Mouse (Mus musculus) liver, embryonic 14.5 days (tissue): ENCODE measurements around the gene Rcan1. TPM values are rescaled to one million over a fixed set of nuclear protein-coding genes. Genes with fewer than 3 reads are reported as not detected.

ENCODE experiments used
- ATAC-seq: fragments of 200-750 bp; cut with Nextera tagmentation; 2 replicates; pipeline ENCODE4 v1.8.0; 2017; ENCODE audit warnings: moderate number of reproducible peaks, mild to moderate bottlenecking, moderate library complexity; ENCODE audit not compliant: insufficient read depth
- DNase-seq, 3 experiments: peaks; one replicate each; pipeline ENCODE4 v3.0.0-alpha.2; 2012 to 2013; ENCODE audit warnings: low read depth in 3 of 3, low spot score in 3 of 3
- H3K27ac ChIP-seq: fragments of 300-500 bp; sonication (generic); 2 replicates; pipeline ENCODE4 v1.5.1; 2014; ENCODE audit warnings: moderate library complexity, mild to moderate bottlenecking, control low read depth, inconsistent platforms
- H3K27me3 ChIP-seq: fragments of 300-500 bp; sonication (generic); 2 replicates; pipeline ENCODE4 v1.6.1; 2014; ENCODE audit warnings: mild to moderate bottlenecking, low read length, moderate library complexity; ENCODE audit not compliant: control insufficient read depth, insufficient read depth
- H3K36me3 ChIP-seq: fragments of 300-500 bp; sonication (generic); replicated peaks from 2 replicates; pipeline ENCODE4 v1.6.1; 2014; ENCODE audit warnings: low read depth; ENCODE audit not compliant: control insufficient read depth, insufficient read depth
- H3K4me1 ChIP-seq, 2 experiments: fragments of 200-500 bp in 1 of 2; fragments of 300-500 bp in 1 of 2; sonication (generic) in 1 of 2; replicated peaks; 2 replicates each; pipeline ENCODE4 v1.6.1; 2012 to 2014; ENCODE audit warnings: antibody characterized with exemption in 1 of 2, inconsistent platforms in 1 of 2, low read length in 1 of 2; ENCODE audit not compliant: control insufficient read depth in 2 of 2, insufficient read depth in 2 of 2
- H3K4me2 ChIP-seq: fragments of 300-500 bp; sonication (generic); 2 replicates; pipeline ENCODE4 v1.6.1; 2014; ENCODE audit warnings: low read depth, mild to moderate bottlenecking, control low read depth, moderate library complexity
- H3K4me3 ChIP-seq, 2 experiments: fragments of 200-500 bp in 1 of 2; fragments of 300-500 bp in 1 of 2; sonication (generic) in 1 of 2; 2 replicates each; pipeline ENCODE4 v1.5.1; 2012 to 2014; ENCODE audit warnings: low read depth in 2 of 2, low read length in 2 of 2, mild to moderate bottlenecking in 2 of 2, control low read depth in 1 of 2, inconsistent platforms in 1 of 2, moderate library complexity in 1 of 2; ENCODE audit not compliant: insufficient read depth in 1 of 2
- H3K9ac ChIP-seq: fragments of 300-500 bp; sonication (generic); replicated peaks from 2 replicates; pipeline ENCODE4 v1.6.1; 2014; ENCODE audit warnings: mild to moderate bottlenecking, control low read depth, moderate library complexity
- H3K9me3 ChIP-seq: fragments of 300-500 bp; sonication (generic); 2 replicates; pipeline ENCODE4 v1.6.1; 2016; ENCODE audit warnings: low read length, mixed read lengths; ENCODE audit not compliant: control insufficient read depth
- CTCF ChIP-seq: IDR thresholded peaks from 2 replicates; pipeline ENCODE4 v1.5.1; 2016; ENCODE audit warnings: antibody characterized with exemption, low read depth, control low read depth
- EP300 ChIP-seq: IDR thresholded peaks from 2 replicates; pipeline ENCODE4 v1.6.1; 2016; ENCODE audit warnings: antibody characterized with exemption, low read depth
- WGBS: fragments of 180-500 bp; shearing (Covaris S2); extraction: QIAGEN DNeasy Blood & Tissue Kit; methylation state at CpG from one replicate; pipeline ENCODE4 v1.1.7; 2014; ENCODE audit not compliant: insufficient replicate concordance; 5-methylcytosine and 5-hydroxymethylcytosine counted together
- polyA plus RNA-seq, 2 experiments: library from polyadenylated mRNA; depleted of rRNA in 1 of 2; stranded (reverse) in 1 of 2; unstranded in 1 of 2; fragments of >200 nt; fragmentation: Nextera tagmentation in 1 of 2; extraction: Ambion mirVana in 1 of 2; gene quantifications; 2 replicates each; pipeline versions ENCODE4 v1.2.1 to v1.2.3; 2012 to 2014

Rcan1 gene
- polyA plus RNA-seq, 2 experiments, result 6.2 to 8.7 TPM

- no peaks in the 10 kb centered on the region for H3K36me3 ChIP-seq
- no peak overlapping the region for H3K4me3 ChIP-seq
- H3K9ac ChIP-seq, result no peak overlapping the region
- 62% methylated on average over 3 of the region's 3 CpGs for WGBS
- no peak for TF ChIP-seq CTCF
- TF ChIP-seq EP300, result no peak
- H3K4me1 ChIP-seq, result peaks cover 0 to 4% of the 10 kb centered on the region in 2 experiments; a peak in 1 of 4 replicates
- H3K27me3 ChIP-seq, result no peaks in the 10 kb centered on the region
- H3K9me3 ChIP-seq, result no peaks in the 10 kb centered on the region
- no peak overlapping the region for H3K4me2 ChIP-seq
- H3K27ac ChIP-seq, result no peak overlapping the region
- ATAC-seq (no peak), DNase-seq (no peak)
Measured at GRCm38 (mm10) chr16:92441203-92441602, 29.5 kb downstream of the Rcan1 start.

DNA sequence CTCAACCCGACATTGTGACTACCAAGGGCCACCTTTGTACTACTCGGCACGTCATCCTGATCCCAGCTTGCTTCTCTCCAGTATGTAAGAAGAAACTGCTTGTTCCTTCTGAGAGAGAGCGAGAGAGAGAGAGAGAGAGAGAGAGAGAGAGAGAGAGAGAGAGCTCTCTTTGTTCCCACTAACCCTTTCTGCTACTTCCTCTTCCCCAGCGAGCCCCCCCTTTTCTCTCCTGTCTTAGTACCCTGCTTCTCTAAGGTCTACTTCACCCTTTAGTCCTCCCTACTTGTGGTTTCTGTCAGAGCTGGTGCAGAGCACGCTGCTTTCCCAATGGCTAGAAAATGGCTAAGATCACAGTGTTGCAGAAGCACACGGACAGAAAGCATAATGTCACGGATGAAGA is 30.4 kb downstream of the Rcan1 start:
- 42% methylated on average over 8 of the region's 8 CpGs for WGBS
- no peak for ATAC-seq
- no peak overlapping the region for H3K9ac ChIP-seq
- no peaks in the 10 kb centered on the region for H3K36me3 ChIP-seq
- H3K27me3 ChIP-seq, result no peaks in the 10 kb centered on the region
- H3K4me2 ChIP-seq, result no peak overlapping the region
- no peaks in the 10 kb centered on the region for H3K9me3 ChIP-seq
- no peak for TF ChIP-seq EP300
- TF ChIP-seq CTCF, result no peak
- H3K4me3 ChIP-seq, result no peak overlapping the region
- peaks cover 0 to 3% of the 10 kb centered on the region in 2 experiments; a peak in 1 of 4 replicates for H3K4me1 ChIP-seq
- no peak for DNase-seq
- H3K27ac ChIP-seq, result no peak overlapping the region

GRCm38 (mm10) chr16:92439775-92440174 is 30.9 kb downstream of the Rcan1 start:
- Histone ChIP-seq H3K4me1 (peaks cover 0 to 3% of the 10 kb centered on the region in 2 experiments; a peak in 1 of 4 replicates), H3K9me3 (no peaks in the 10 kb centered on the region), H3K4me3 (no peak overlapping the region), H3K9ac (no peak overlapping the region), H3K27me3 (no peaks in the 10 kb centered on the region), H3K27ac (no peak overlapping the region), H3K36me3 (no peaks in the 10 kb centered on the region), H3K4me2 (no peak overlapping the region)
- ATAC-seq (no peak), DNase-seq (no peak)
- TF ChIP-seq EP300 (no peak), CTCF (no peak)
- 49% methylated on average over 2 of the region's 2 CpGs for WGBS

GRCm38 (mm10) chr16:92435431-92435985 is 35.2 kb downstream of the Rcan1 start:
- no peaks in the 10 kb centered on the region for H3K27me3 ChIP-seq
- no peak overlapping the region for H3K27ac ChIP-seq
- ATAC-seq (no peak), DNase-seq (no peak)
- no peaks in the 10 kb centered on the region for H3K4me1 ChIP-seq
- no peak overlapping the region for H3K9ac ChIP-seq
- H3K4me3 ChIP-seq, result no peak overlapping the region
- 73% methylated on average over 18 of the region's 18 CpGs for WGBS
- no peaks in the 10 kb centered on the region for H3K9me3 ChIP-seq
- no peak for TF ChIP-seq EP300
- TF ChIP-seq CTCF, result no peak
- no peaks in the 10 kb centered on the region for H3K36me3 ChIP-seq
- H3K4me2 ChIP-seq, result no peak overlapping the region

GRCm38 (mm10) chr16:92433176-92433575 is 37.5 kb downstream of the Rcan1 start:
- Histone ChIP-seq H3K9me3 (no peaks in the 10 kb centered on the region), H3K4me3 (no peak overlapping the region), H3K36me3 (no peaks in the 10 kb centered on the region), H3K4me1 (0 out of 4 replicates have a peak, but pooled peaks cover 0 to 3% of the 10 kb centered on the region in 2 experiments), H3K4me2 (no peak overlapping the region), H3K27me3 (no peaks in the 10 kb centered on the region), H3K9ac (no peak overlapping the region), H3K27ac (no peak overlapping the region)
- no peak for ATAC-seq
- no peak for DNase-seq
- WGBS, result 68% methylated on average over 3 of the region's 3 CpGs
- TF ChIP-seq CTCF, result no peak
- no peak for TF ChIP-seq EP300
